Mouse (Mus musculus) thymus, adult 2 months (tissue): ENCODE results near the gene Nav1.

Experiments
- CTCF ChIP-seq: fragments of 200-500 bp; IDR thresholded peaks from 2 replicates; pipeline ENCODE4 v1.5.1; 2012; ENCODE audit warnings: mild to moderate bottlenecking, control low read depth, low read length, moderate library complexity, borderline replicate concordance; ENCODE audit not compliant: control insufficient read depth, poor library complexity, insufficient read depth; ENCODE audit errors: extremely low read depth
- POLR2A ChIP-seq: fragments of 200-500 bp; IDR thresholded peaks from 2 replicates; pipeline ENCODE4 v1.6.1; 2012; ENCODE audit warnings: mild to moderate bottlenecking, low read length, control low read depth, moderate library complexity; ENCODE audit not compliant: control insufficient read depth, poor library complexity, insufficient read depth; ENCODE audit errors: extremely low read depth

GRCm38 (mm10) chr1:135440986-135441385 is 166.1 kb downstream of the Nav1 start:
- TF ChIP-seq CTCF (no peak), POLR2A (no peak)
